Mouse (Mus musculus): ENCODE data around the gene Lsm6.

Gene Lsm6

GRCm38 (mm10) chr8:78806006-78806405 is 14.9 kb downstream of the Lsm6 start:
- no peak for DNase-seq (ENCODE audit: low read depth)

- DNase-seq (ENCODE audit: low read depth), result no peak
Observed at GRCm38 (mm10) chr8:78801201-78801600, 19.7 kb downstream of the Lsm6 start.

GRCm38 (mm10) chr8:78798671-78799070 is 22.3 kb downstream of the Lsm6 start:
- DNase-seq (ENCODE audit: low read depth), result no peak

GRCm38 (mm10) chr8:78797985-78798384 is 23.0 kb downstream of the Lsm6 start:
- peak; percentile 38 for DNase-seq (ENCODE audit: low read depth)

- DNase-seq (ENCODE audit: low read depth), result no peak
Observed at GRCm38 (mm10) chr8:78793231-78793630, 27.7 kb downstream of the Lsm6 start.

GRCm38 (mm10) chr8:78776816-78777215 is 44.1 kb downstream of the Lsm6 start:
- DNase-seq (ENCODE audit: low read depth), result no peak

- peak; percentile 11 for DNase-seq (ENCODE audit: low read depth)
Observed at GRCm38 (mm10) chr8:78771256-78771655, 49.7 kb downstream of the Lsm6 start.

GRCm38 (mm10) chr8:78770584-78770983 is 50.4 kb downstream of the Lsm6 start:
- DNase-seq (ENCODE audit: low read depth), result no peak

GRCm38 (mm10) chr8:78765556-78765955 is 55.4 kb downstream of the Lsm6 start:
- DNase-seq (ENCODE audit: low read depth), result no peak

GRCm38 (mm10) chr8:78764976-78765375 is 56.0 kb downstream of the Lsm6 start:
- DNase-seq (ENCODE audit: low read depth), result peak; percentile 21

GRCm38 (mm10) chr8:78759139-78759538 is 61.8 kb downstream of the Lsm6 start:
- DNase-seq (ENCODE audit: low read depth), result no peak

- no peak for DNase-seq (ENCODE audit: low read depth)
Observed at GRCm38 (mm10) chr8:78754986-78755385, 66.0 kb downstream of the Lsm6 start.
